Mouse (Mus musculus) liver, postnatal 0 days (tissue): ENCODE data around the gene Gm49405. TPM values are rescaled to one million over a fixed set of nuclear protein-coding genes. Genes with fewer than 3 reads are reported as not detected.

Source experiments
- ATAC-seq: fragments of 200-750 bp; cut with Nextera tagmentation; 2 replicates; pipeline ENCODE4 v1.8.0; 2017; ENCODE audit warnings: mild to moderate bottlenecking, moderate library complexity
- DNase-seq: peaks from one replicate; pipeline ENCODE4 v3.0.0-alpha.2; 2016
- H3K27ac ChIP-seq: fragments of 300-500 bp; sonication (generic); 2 replicates; pipeline ENCODE4 v1.5.1; 2014; ENCODE audit warnings: antibody characterized with exemption, moderate library complexity, mild to moderate bottlenecking, low read depth
- H3K27me3 ChIP-seq: fragments of 300-500 bp; sonication (generic); 2 replicates; pipeline ENCODE4 v1.6.1; 2014; ENCODE audit warnings: low read length, control low read depth, mixed read lengths; ENCODE audit not compliant: insufficient read depth
- H3K36me3 ChIP-seq: fragments of 300-500 bp; sonication (generic); replicated peaks from 2 replicates; pipeline ENCODE4 v1.6.1; 2014; ENCODE audit warnings: mild to moderate bottlenecking, control low read depth, low read length, moderate library complexity, mixed read lengths; ENCODE audit not compliant: insufficient read depth
- H3K4me1 ChIP-seq: fragments of 300-500 bp; sonication (generic); 2 replicates; pipeline ENCODE4 v1.6.1; 2014; ENCODE audit warnings: antibody characterized with exemption, mild to moderate bottlenecking, control low read depth; ENCODE audit not compliant: insufficient read depth
- H3K4me2 ChIP-seq: fragments of 300-500 bp; sonication (generic); 2 replicates; pipeline ENCODE4 v1.6.1; 2014; ENCODE audit warnings: low read depth, mild to moderate bottlenecking, low read length, moderate library complexity, mixed read lengths
- H3K4me3 ChIP-seq: fragments of 300-500 bp; sonication (generic); 2 replicates; pipeline ENCODE4 v1.5.1; 2014; ENCODE audit warnings: low read depth, low read length
- H3K9ac ChIP-seq: fragments of 300-500 bp; sonication (generic); replicated peaks from 2 replicates; pipeline ENCODE4 v1.6.1; 2014; ENCODE audit warnings: mild to moderate bottlenecking, moderate library complexity
- H3K9me3 ChIP-seq: fragments of 300-500 bp; sonication (generic); 2 replicates; pipeline ENCODE4 v1.6.1; 2016; ENCODE audit warnings: mild to moderate bottlenecking, control low read depth, low read length, mixed read lengths
- CTCF ChIP-seq: sonication (generic); IDR thresholded peaks from 2 replicates; pipeline ENCODE4 v1.5.1; 2016; ENCODE audit warnings: antibody characterized with exemption, low read depth
- EP300 ChIP-seq: IDR thresholded peaks from 2 replicates; pipeline ENCODE4 v1.6.1; 2016; ENCODE audit warnings: antibody characterized with exemption, low read depth, mild to moderate bottlenecking
- WGBS: fragments of 180-500 bp; shearing (Covaris S2); extraction: QIAGEN DNeasy Blood & Tissue Kit; methylation state at CpG from one replicate; pipeline ENCODE4 v1.1.7; 2014; ENCODE audit not compliant: insufficient replicate concordance; 5-methylcytosine and 5-hydroxymethylcytosine counted together
- polyA plus RNA-seq: library from polyadenylated mRNA; unstranded; fragments of >200 nt; fragmentation: Nextera tagmentation; extraction: Ambion mirVana; gene quantifications from 2 replicates; pipeline ENCODE4 v1.2.1, GENCODE M21; 2015

Gene Gm49405
- polyA plus RNA-seq, 1 experiment from 2014 or later = 0.49 TPM

DNA sequence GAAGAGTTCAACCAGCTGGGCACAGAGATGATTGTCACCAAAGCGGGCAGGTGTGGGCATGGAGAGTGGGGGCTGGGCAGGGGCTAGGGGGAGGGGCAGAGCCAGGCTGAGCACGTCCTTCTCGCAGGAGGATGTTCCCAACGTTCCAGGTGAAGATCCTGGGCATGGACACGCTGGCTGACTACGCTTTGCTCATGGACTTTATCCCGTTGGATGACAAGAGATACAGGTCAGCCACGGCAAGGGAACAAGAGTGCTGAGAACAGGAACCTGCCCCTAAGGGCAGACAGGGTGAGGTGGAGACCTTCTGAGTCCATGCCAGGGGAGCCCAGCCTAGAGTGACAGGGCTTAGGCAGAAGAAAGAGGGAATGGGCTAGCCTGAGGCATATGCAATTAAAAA lies 3.7 kb upstream of the Gm49405 start:
- H3K27me3 ChIP-seq = no peaks in the 10 kb centered on the region
- TF ChIP-seq EP300 (no peak), CTCF (no peak)
- H3K4me1 ChIP-seq = peaks cover 14% of the 10 kb centered on the region
- ATAC-seq = no peak
- no peak overlapping the region for H3K27ac ChIP-seq
- no peak overlapping the region for H3K4me2 ChIP-seq
- DNase-seq = no peak
- WGBS = 63% methylated on average over 8 of the region's 8 CpGs
- H3K9ac ChIP-seq = no peak overlapping the region
- no peaks in the 10 kb centered on the region for H3K9me3 ChIP-seq
- H3K36me3 ChIP-seq = no peaks in the 10 kb centered on the region
- H3K4me3 ChIP-seq = no peak overlapping the region

DNA sequence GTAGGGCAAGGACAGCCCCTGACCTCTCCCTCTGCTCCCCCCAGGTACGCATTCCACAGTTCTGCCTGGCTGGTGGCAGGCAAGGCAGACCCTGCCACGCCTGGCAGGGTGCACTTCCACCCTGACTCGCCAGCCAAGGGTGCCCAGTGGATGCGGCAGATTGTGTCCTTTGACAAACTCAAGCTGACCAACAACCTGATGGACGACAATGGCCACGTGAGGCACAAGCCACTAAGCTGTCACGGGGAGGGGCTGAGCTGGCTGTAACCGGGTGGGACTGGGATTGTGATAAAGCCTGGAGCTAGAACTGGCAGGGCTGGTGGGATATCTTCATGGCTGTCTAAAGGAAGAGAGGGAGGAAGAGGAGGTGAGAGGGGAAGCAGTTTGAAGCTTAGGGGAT lies 3.2 kb upstream of the Gm49405 start:
- no peaks in the 10 kb centered on the region for H3K9me3 ChIP-seq
- H3K27me3 ChIP-seq = no peaks in the 10 kb centered on the region
- H3K4me2 ChIP-seq = no peak overlapping the region
- no peak overlapping the region for H3K9ac ChIP-seq
- peaks cover 14% of the 10 kb centered on the region for H3K4me1 ChIP-seq
- 59% methylated on average over 8 of the region's 8 CpGs for WGBS
- H3K36me3 ChIP-seq = no peaks in the 10 kb centered on the region
- ATAC-seq (no peak), DNase-seq (no peak)
- no peak overlapping the region for H3K27ac ChIP-seq
- no peak overlapping the region for H3K4me3 ChIP-seq
- TF ChIP-seq CTCF = no peak
- no peak for TF ChIP-seq EP300

DNA sequence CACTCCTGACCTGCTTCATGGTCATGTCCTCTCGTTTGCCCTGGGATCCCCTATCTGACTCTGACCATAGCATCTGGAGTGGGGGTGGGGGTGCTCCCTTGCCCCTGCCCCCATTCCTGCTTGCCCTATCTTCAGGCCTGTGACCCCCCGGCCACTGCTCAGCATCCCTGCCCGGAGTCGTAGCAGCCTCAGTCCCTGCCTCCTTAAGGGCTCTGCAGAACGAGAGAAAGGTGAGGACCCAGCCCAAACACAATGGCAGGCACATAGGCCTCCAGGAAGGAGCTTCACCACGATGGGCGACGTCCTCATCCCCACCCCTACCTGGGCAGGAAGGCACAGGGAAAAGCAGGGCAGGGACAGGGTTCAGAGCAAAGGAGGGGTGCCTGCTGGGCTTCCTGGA lies 2.1 kb upstream of the Gm49405 start:
- 83% methylated on average over 8 of the region's 8 CpGs for WGBS
- Histone ChIP-seq H3K9ac (no peak overlapping the region), H3K27ac (no peak overlapping the region), H3K27me3 (no peaks in the 10 kb centered on the region), H3K4me1 (peaks cover 14% of the 10 kb centered on the region), H3K4me2 (no peak overlapping the region), H3K4me3 (no peak overlapping the region), H3K9me3 (no peaks in the 10 kb centered on the region), H3K36me3 (no peaks in the 10 kb centered on the region)
- ATAC-seq (no peak), DNase-seq (no peak)
- TF ChIP-seq CTCF (no peak), EP300 (no peak)

DNA sequence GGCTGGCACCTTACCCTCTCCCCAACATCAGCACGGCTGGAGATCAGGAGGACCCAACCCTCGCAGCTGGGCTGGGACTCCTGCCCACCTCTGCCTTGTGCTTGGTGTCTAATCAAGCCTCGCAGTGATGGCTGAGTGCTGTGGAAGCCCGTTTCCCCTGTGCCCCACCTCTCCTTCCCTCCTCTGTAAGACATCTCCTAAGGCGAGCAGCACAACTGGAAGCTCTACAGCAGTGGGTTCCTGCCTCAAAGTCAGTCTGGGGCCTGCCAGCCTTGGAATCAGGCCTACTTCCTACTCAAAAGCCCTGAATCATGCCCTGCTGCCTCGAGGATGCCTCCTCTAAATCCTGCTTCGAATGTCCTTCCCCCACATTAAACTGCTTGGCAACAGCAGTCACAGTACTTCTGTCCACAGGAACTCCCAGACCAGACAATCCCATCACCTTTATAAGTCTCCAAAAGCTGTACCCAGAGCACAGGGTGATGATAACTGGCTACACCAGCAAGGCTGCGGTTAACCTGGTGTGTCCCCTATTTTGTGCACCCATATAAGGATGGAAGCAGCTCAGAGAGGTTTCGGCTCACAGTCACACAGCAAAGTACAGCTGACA lies 1.2 kb upstream of the Gm49405 start:
- Histone ChIP-seq H3K36me3 (no peaks in the 10 kb centered on the region), H3K4me3 (no peak overlapping the region), H3K4me2 (peak overlapping the region; percentile 100), H3K27me3 (no peaks in the 10 kb centered on the region), H3K9ac (no peak overlapping the region), H3K9me3 (no peaks in the 10 kb centered on the region), H3K27ac (no peak overlapping the region), H3K4me1 (peaks cover 14% of the 10 kb centered on the region)
- ATAC-seq = no peak
- 75% methylated on average over 9 of the region's 9 CpGs for WGBS
- DNase-seq = no peak
- TF ChIP-seq CTCF (no peak), EP300 (no peak)

DNA sequence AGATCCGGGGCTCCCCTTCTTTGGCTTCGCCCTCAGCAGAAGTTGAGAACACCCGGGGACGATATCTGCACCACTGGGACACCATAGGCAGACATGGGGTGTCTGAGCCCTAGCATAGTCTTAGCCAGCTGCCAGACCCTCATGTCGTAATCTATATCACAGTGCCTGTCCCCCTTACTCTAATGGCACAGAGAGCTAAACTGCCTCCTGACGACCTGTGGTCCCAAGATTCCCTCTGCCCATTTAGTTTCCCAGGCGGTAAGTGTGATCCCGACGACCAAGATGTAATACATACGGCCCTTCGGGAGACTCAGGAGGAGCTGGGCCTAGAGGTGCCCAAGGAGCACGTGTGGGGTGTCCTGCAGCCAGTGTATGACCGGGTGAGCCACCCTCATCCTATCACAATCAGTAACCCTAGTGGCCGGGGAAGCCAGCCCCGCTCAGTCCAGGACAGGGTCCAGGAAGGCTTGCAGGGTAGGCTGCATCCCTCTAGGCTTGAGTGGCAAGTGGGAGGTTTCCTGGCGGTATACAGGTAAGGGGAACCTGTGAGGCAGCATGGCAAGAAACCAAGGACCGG lies 611 bp downstream of the Gm49405 start:
- H3K36me3 ChIP-seq = 0 out of 2 replicates have a peak, but pooled peaks cover 6% of the 10 kb centered on the region
- peak overlapping the region; percentile 80 for H3K4me3 ChIP-seq
- no peak for DNase-seq
- 25% methylated on average over 17 of the region's 17 CpGs for WGBS
- peaks cover 14% of the 10 kb centered on the region for H3K4me1 ChIP-seq
- peak overlapping the region; percentile 97 for H3K27ac ChIP-seq
- ATAC-seq = peak; percentile 3; the same call in 1 of the 2 replicates
- H3K9ac ChIP-seq = peak overlapping the region; percentile 83
- peak overlapping the region; percentile 100 for H3K4me2 ChIP-seq
- no peak for TF ChIP-seq CTCF
- no peak for TF ChIP-seq EP300
- H3K27me3 ChIP-seq = no peaks in the 10 kb centered on the region
- no peaks in the 10 kb centered on the region for H3K9me3 ChIP-seq

DNA sequence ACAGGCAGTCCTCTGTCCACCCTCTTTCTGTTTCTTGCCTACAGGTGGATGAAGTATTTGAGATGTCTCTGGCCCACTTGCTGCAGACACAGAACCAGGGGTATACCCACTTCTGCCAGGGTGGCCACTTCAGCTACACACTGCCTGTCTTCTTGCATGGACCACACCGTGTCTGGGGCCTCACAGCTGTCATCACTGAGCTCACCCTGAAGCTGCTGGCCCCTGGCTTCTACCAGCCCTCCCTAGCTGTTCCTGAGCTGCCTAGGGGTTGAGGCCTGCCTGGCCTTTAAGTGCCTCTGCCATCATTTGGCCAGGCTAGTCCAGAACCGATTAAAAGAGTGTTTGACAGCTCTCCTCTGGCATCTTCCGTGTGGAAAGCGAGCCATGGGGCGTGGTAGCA lies 1.3 kb downstream of the Gm49405 start:
- Histone ChIP-seq H3K4me1 (peaks cover 14% of the 10 kb centered on the region), H3K27ac (no peak overlapping the region), H3K4me2 (no peak overlapping the region), H3K27me3 (no peaks in the 10 kb centered on the region), H3K4me3 (no peak overlapping the region), H3K36me3 (peaks cover 13% of the 10 kb centered on the region; the same call in 1 of the 2 replicates), H3K9me3 (no peaks in the 10 kb centered on the region), H3K9ac (no peak overlapping the region)
- DNase-seq (no peak), ATAC-seq (no peak)
- WGBS = 88% methylated on average over 5 of the region's 5 CpGs
- no peak for TF ChIP-seq EP300
- no peak for TF ChIP-seq CTCF
